Mouse (Mus musculus) midbrain, embryonic 12.5 days (tissue): ENCODE results near the gene Dag1. TPM values are rescaled to one million over a fixed set of nuclear protein-coding genes. Genes with fewer than 3 reads are reported as not detected.
"Not testable (repeated sequence)": the region's sequence is repeated elsewhere in the genome, so short reads cannot be mapped to it uniquely, and the experiment has no call there.

Experiments
- ATAC-seq: fragments of 200-750 bp; cut with Nextera tagmentation; 2 replicates; pipeline ENCODE4 v1.8.0; 2017; ENCODE audit warnings: low read depth, moderate TSS enrichment, moderate library complexity; ENCODE audit not compliant: low FRiP score
- H3K27ac ChIP-seq: fragments of 300-500 bp; sonication (generic); replicated peaks from 2 replicates; pipeline ENCODE4 v1.5.1; 2016; ENCODE audit warnings: mild to moderate bottlenecking
- H3K27me3 ChIP-seq: fragments of 300-500 bp; sonication (generic); 2 replicates; pipeline ENCODE4 v1.6.1; 2016; ENCODE audit warnings: mild to moderate bottlenecking
- H3K36me3 ChIP-seq: fragments of 300-500 bp; sonication (generic); 2 replicates; pipeline ENCODE4 v1.6.1; 2016
- H3K4me1 ChIP-seq: fragments of 300-500 bp; sonication (generic); 2 replicates; pipeline ENCODE4 v1.6.1; 2016
- H3K4me2 ChIP-seq: fragments of 300-500 bp; sonication (generic); replicated peaks from 2 replicates; pipeline ENCODE4 v1.6.1; 2016; ENCODE audit warnings: mild to moderate bottlenecking, moderate library complexity
- H3K4me3 ChIP-seq: fragments of 300-500 bp; sonication (generic); 2 replicates; pipeline ENCODE4 v1.5.1; 2016; ENCODE audit warnings: mild to moderate bottlenecking
- H3K9ac ChIP-seq: fragments of 300-500 bp; sonication (generic); replicated peaks from 2 replicates; pipeline ENCODE4 v1.6.1; 2016; ENCODE audit warnings: mild to moderate bottlenecking, moderate library complexity
- H3K9me3 ChIP-seq: fragments of 300-500 bp; sonication (generic); 2 replicates; pipeline ENCODE4 v1.6.1; 2016; ENCODE audit warnings: mild to moderate bottlenecking
- WGBS: fragments of 180-500 bp; shearing (Covaris S2); methylation state at CpG from one replicate; pipeline ENCODE4 v1.1.7; 2016; 5-methylcytosine and 5-hydroxymethylcytosine counted together
- polyA plus RNA-seq: library from polyadenylated mRNA; unstranded; fragments of >200 nt; fragmentation: Nextera tagmentation; extraction: Ambion mirVana; gene quantifications from 2 replicates; pipeline ENCODE4 v1.2.1, GENCODE M21; 2016

Gene Dag1
- polyA plus RNA-seq, 1 experiment from 2014 or later: 67.0 TPM

- not testable (repeated sequence) for H3K4me3 ChIP-seq, H3K4me1 ChIP-seq, H3K9me3 ChIP-seq, H3K27ac ChIP-seq, H3K27me3 ChIP-seq, H3K4me2 ChIP-seq, ATAC-seq, H3K9ac ChIP-seq, H3K36me3 ChIP-seq
- 81% methylated on average over 7 of the region's 7 CpGs for WGBS
Observed at GRCm38 (mm10) chr9:108268701-108269100, 4.9 kb upstream of the Dag1 start.

GRCm38 (mm10) chr9:108267691-108268090 is 3.9 kb upstream of the Dag1 start:
- Histone ChIP-seq H3K9ac (no peak overlapping the region), H3K9me3 (no peaks in the 10 kb centered on the region), H3K36me3 (no peaks in the 10 kb centered on the region)

GRCm38 (mm10) chr9:108266261-108266935 is 2.6 kb upstream of the Dag1 start:
- Histone ChIP-seq H3K27me3 (no peaks in the 10 kb centered on the region), H3K9me3 (no peaks in the 10 kb centered on the region), H3K9ac (no peak overlapping the region), H3K4me1 (peaks cover 24% of the 10 kb centered on the region), H3K4me2 (no peak overlapping the region), H3K27ac (no peak overlapping the region), H3K36me3 (no peaks in the 10 kb centered on the region), H3K4me3 (no peak overlapping the region)
- WGBS: 66% methylated on average over 10 of the region's 10 CpGs
- ATAC-seq: no peak

More at GRCm38 (mm10) chr9:108267691-108268090, 3.9 kb upstream of the Dag1 start:
- 93% methylated on average over 7 of the region's 7 CpGs for WGBS
- ATAC-seq: no peak
- H3K4me2 ChIP-seq: no peak overlapping the region
- peaks cover 11% of the 10 kb centered on the region for H3K4me1 ChIP-seq
- H3K27me3 ChIP-seq: no peaks in the 10 kb centered on the region
- no peak overlapping the region for H3K27ac ChIP-seq
- H3K4me3 ChIP-seq: no peak overlapping the region

GRCm38 (mm10) chr9:108264191-108264921 is 598 bp upstream of the Dag1 start:
- no peak for ATAC-seq
- Histone ChIP-seq H3K4me1 (peaks cover 27% of the 10 kb centered on the region), H3K27ac (peak overlapping the region; percentile 87), H3K36me3 (no peaks in the 10 kb centered on the region), H3K9me3 (no peaks in the 10 kb centered on the region), H3K4me3 (peak overlapping the region; percentile 91), H3K27me3 (no peaks in the 10 kb centered on the region), H3K4me2 (peak overlapping the region; percentile 79), H3K9ac (peak overlapping the region; percentile 43; the same call in 1 of the 2 replicates)
- WGBS: 18% methylated on average over 10 of the region's 10 CpGs

- H3K4me3 ChIP-seq: peak overlapping the region; percentile 91
- ATAC-seq: no peak; the same call in none of the 2 replicates
- 0% methylated on average over 57 of the region's 62 CpGs for WGBS
Observed at GRCm38 (mm10) chr9:108263131-108263681, 552 bp downstream of the Dag1 start.

GRCm38 (mm10) chr9:108262494-108263049 is 1.2 kb downstream of the Dag1 start:
- Histone ChIP-seq H3K9me3 (no peaks in the 10 kb centered on the region), H3K4me3 (peak overlapping the region; percentile 91), H3K4me1 (peaks cover 27% of the 10 kb centered on the region), H3K27ac (peak overlapping the region; percentile 87), H3K27me3 (no peaks in the 10 kb centered on the region), H3K9ac (peak overlapping the region; percentile 92), H3K4me2 (peak overlapping the region; percentile 79), H3K36me3 (no peaks in the 10 kb centered on the region)
- WGBS: 44% methylated on average over 11 of the region's 11 CpGs
- no peak for ATAC-seq

More at GRCm38 (mm10) chr9:108263131-108263681, 552 bp downstream of the Dag1 start:
- H3K9ac ChIP-seq: peak overlapping the region; percentile 92
- H3K4me2 ChIP-seq: peak overlapping the region; percentile 79
- peaks cover 27% of the 10 kb centered on the region for H3K4me1 ChIP-seq
- H3K27ac ChIP-seq: peak overlapping the region; percentile 87
- H3K27me3 ChIP-seq: no peaks in the 10 kb centered on the region
- H3K9me3 ChIP-seq: no peaks in the 10 kb centered on the region
- H3K36me3 ChIP-seq: no peaks in the 10 kb centered on the region

GRCm38 (mm10) chr9:108261865-108262264 is 1.9 kb downstream of the Dag1 start:
- Histone ChIP-seq H3K36me3 (no peaks in the 10 kb centered on the region), H3K27me3 (no peaks in the 10 kb centered on the region), H3K4me2 (peak overlapping the region; percentile 79), H3K9me3 (no peaks in the 10 kb centered on the region), H3K9ac (0 out of 2 replicates have a peak overlapping the region, but pooled peaks have one; percentile 92), H3K4me1 (peaks cover 27% of the 10 kb centered on the region), H3K27ac (no peak overlapping the region), H3K4me3 (0 out of 2 replicates have a peak overlapping the region, but pooled peaks have one; percentile 91)
- no peak for ATAC-seq
- 74% methylated on average over 7 of the region's 7 CpGs for WGBS

- peaks cover 27% of the 10 kb centered on the region for H3K4me1 ChIP-seq
- no peak overlapping the region for H3K9ac ChIP-seq
- H3K36me3 ChIP-seq: no peaks in the 10 kb centered on the region
- 89% methylated on average over 4 of the region's 4 CpGs for WGBS
- no peak overlapping the region for H3K4me3 ChIP-seq
- no peaks in the 10 kb centered on the region for H3K9me3 ChIP-seq
- no peak overlapping the region for H3K4me2 ChIP-seq
- ATAC-seq: no peak
- H3K27me3 ChIP-seq: no peaks in the 10 kb centered on the region
- no peak overlapping the region for H3K27ac ChIP-seq
Observed at GRCm38 (mm10) chr9:108260526-108260925, 3.2 kb downstream of the Dag1 start.

- 96% methylated on average over 7 of the region's 7 CpGs for WGBS
- ATAC-seq: no peak
Observed at GRCm38 (mm10) chr9:108252766-108253165, 11.0 kb downstream of the Dag1 start.

GRCm38 (mm10) chr9:108251877-108252276 is 11.9 kb downstream of the Dag1 start:
- no peaks in the 10 kb centered on the region for H3K27me3 ChIP-seq
- H3K9me3 ChIP-seq: no peaks in the 10 kb centered on the region
- no peak overlapping the region for H3K27ac ChIP-seq
- no peak for ATAC-seq
- peaks cover 40% of the 10 kb centered on the region for H3K36me3 ChIP-seq
- no peaks in the 10 kb centered on the region for H3K4me1 ChIP-seq
- H3K4me2 ChIP-seq: no peak overlapping the region
- H3K4me3 ChIP-seq: no peak overlapping the region
- H3K9ac ChIP-seq: no peak overlapping the region
- 93% methylated on average over 6 of the region's 6 CpGs for WGBS

More at GRCm38 (mm10) chr9:108252766-108253165, 11.0 kb downstream of the Dag1 start:
- no peak overlapping the region for H3K9ac ChIP-seq
- no peaks in the 10 kb centered on the region for H3K4me1 ChIP-seq
- H3K27ac ChIP-seq: no peak overlapping the region
- no peak overlapping the region for H3K4me2 ChIP-seq
- H3K27me3 ChIP-seq: no peaks in the 10 kb centered on the region
- H3K9me3 ChIP-seq: no peaks in the 10 kb centered on the region
- peaks cover 35% of the 10 kb centered on the region for H3K36me3 ChIP-seq
- no peak overlapping the region for H3K4me3 ChIP-seq

GRCm38 (mm10) chr9:108248957-108249356 is 14.8 kb downstream of the Dag1 start:
- H3K4me3 ChIP-seq: no peak overlapping the region
- H3K27ac ChIP-seq: no peak overlapping the region
- H3K4me1 ChIP-seq: no peaks in the 10 kb centered on the region
- WGBS: 77% methylated on average over 5 of the region's 5 CpGs
- H3K4me2 ChIP-seq: no peak overlapping the region
- ATAC-seq: no peak
- peaks cover 47% of the 10 kb centered on the region for H3K36me3 ChIP-seq
- H3K9me3 ChIP-seq: no peaks in the 10 kb centered on the region
- no peak overlapping the region for H3K9ac ChIP-seq
- no peaks in the 10 kb centered on the region for H3K27me3 ChIP-seq

- no peak for ATAC-seq
- peaks cover 29% of the 10 kb centered on the region for H3K36me3 ChIP-seq
- no peaks in the 10 kb centered on the region for H3K27me3 ChIP-seq
- H3K4me2 ChIP-seq: no peak overlapping the region
- no peak overlapping the region for H3K27ac ChIP-seq
- 89% methylated on average over 3 of the region's 3 CpGs for WGBS
- H3K9ac ChIP-seq: no peak overlapping the region
- H3K9me3 ChIP-seq: no peaks in the 10 kb centered on the region
- H3K4me3 ChIP-seq: no peak overlapping the region
- no peaks in the 10 kb centered on the region for H3K4me1 ChIP-seq
Observed at GRCm38 (mm10) chr9:108244984-108245383, 18.8 kb downstream of the Dag1 start.
